Mouse (Mus musculus) layer of hippocampus, postnatal 25 days (tissue): ENCODE data around the gene Lemd1. TPM values are rescaled to one million over a fixed set of nuclear protein-coding genes. Genes with fewer than 3 reads are reported as not detected.

ENCODE experiments used
- DNase-seq, 2 experiments: peaks; one replicate each; pipeline ENCODE4 v3.0.0; 2022; ENCODE audit warnings: mixed read lengths in 2 of 2, low spot score in 1 of 2; ENCODE audit errors: extremely low spot score in 1 of 2
- total RNA-seq, 2 experiments: library from RNA; stranded (reverse); gene quantifications; 2 replicates each; pipeline ENCODE4 v1.2.3; 2021

The Lemd1 gene
- total RNA-seq, 2 experiments from 2014 or later: 1.1 to 1.7 TPM

DNA sequence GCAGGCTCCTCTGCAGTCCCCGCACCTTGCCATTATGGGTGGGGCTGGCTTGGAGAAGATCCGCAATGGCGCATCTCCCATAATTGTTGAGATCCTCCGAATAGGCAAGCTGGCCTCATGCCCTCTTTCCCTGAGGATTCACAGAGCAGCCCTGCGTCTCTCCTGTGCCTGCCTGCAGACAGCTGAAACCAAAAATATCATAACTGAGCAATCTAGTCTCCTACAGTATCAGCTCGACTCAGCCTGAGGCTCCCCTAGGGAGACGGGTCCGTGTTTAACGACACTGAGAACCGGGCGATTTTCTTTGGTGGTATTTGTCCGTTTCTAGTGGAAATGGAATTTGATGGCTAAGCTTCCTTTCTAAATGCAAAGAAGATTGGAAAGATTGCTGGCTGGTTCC is 8.7 kb downstream of the Lemd1 start:
- DNase-seq: no peak

- DNase-seq: no peak
Observed at GRCm38 (mm10) chr1:132200562-132201510, 9.6 kb downstream of the Lemd1 start.

- DNase-seq: no peak
Observed at GRCm38 (mm10) chr1:132201511-132201860, 10.3 kb downstream of the Lemd1 start.

DNA sequence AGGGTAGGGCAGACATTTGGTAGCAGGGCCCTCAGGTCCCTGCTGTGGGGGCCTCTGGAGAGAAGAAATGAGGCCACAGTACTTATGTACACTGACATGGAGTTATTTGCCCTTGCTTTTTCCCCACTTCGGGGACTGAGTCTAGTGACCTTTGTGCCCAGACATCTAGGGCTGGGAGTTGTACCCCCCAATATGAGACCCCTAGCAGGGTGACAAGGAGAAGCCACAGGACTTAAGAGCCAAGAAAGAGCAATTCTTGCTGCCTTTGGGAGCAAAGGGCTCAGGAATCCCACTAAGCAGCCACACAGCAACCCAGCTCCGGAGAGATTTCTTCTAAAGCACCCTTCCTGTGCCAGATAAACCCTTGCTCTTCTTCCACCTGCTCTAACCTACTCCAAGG is 10.7 kb downstream of the Lemd1 start:
- DNase-seq: no peak

GRCm38 (mm10) chr1:132202771-132203170 is 11.5 kb downstream of the Lemd1 start:
- no peak for DNase-seq

DNA sequence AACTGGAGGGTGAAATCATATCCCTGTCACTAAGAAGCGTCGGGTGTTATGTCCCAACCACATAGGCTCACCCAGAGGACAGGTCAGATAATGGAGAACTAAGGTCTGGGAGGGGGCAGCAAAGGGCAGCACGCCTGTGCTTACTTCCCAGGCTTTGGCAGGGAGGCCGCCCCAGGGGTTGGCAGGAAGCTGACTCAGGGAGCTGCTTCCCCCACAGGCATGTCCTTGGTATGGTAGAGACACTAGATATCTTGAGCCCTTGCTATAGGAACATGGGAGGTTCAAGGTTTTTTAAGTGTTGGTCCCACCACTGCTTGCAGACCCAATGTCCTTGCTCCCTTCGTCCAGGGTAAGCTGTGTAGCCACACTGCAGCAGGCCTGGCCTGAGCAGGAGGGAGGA is 14.7 kb downstream of the Lemd1 start:
- no peak for DNase-seq

- DNase-seq: no peak
Observed at GRCm38 (mm10) chr1:132206828-132207227, 15.6 kb downstream of the Lemd1 start.

GRCm38 (mm10) chr1:132208154-132208553 is 16.9 kb downstream of the Lemd1 start:
- no peak for DNase-seq

DNA sequence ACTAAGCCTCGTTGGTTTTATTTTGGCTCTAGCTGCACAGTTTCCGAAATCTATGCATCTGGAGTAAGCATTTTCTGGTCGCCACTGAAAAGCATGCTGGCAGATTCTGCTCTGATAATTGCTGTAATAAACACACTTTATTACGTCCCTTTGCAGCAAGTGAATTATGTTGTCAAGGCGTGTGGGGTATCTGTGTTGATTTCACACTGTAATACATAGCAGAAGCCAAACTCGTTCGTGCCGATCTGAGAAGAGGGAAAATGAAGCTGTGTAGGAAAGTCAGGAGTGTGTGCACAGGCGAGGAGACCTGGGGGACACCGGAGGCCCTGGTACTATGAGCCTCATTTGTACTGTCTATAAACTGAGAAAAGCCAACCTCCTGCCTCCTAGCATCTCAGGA is 18.2 kb downstream of the Lemd1 start:
- no peak for DNase-seq

GRCm38 (mm10) chr1:132210922-132211321 is 19.7 kb downstream of the Lemd1 start:
- DNase-seq: no peak

- no peak for DNase-seq
Observed at GRCm38 (mm10) chr1:132211672-132212071, 20.4 kb downstream of the Lemd1 start.

- DNase-seq: peak; percentile 78 to 82
Observed at GRCm38 (mm10) chr1:132212218-132212617, 21.0 kb downstream of the Lemd1 start.

GRCm38 (mm10) chr1:132213076-132213475 is 21.8 kb downstream of the Lemd1 start:
- DNase-seq: no peak

DNA sequence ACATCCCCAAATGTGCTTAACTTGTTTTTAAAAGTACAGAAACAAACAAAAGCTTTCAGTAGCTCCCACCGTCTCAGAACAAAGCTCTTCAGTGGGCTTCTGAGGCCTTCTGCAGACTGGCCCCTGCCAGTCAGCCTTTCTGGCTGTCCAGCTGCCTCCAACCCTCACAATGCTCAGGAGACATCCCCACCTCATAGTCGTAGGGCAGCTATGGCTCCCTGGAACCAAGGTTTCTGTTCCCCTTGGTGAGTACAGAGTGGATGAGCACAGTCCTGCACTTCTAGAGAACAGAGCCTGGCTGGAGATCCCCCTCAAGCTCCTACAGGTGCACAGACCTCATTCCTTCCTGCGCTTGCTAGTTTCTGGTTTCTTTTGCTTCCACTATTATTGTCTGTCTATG is 25.0 kb downstream of the Lemd1 start:
- no peak for DNase-seq

DNA sequence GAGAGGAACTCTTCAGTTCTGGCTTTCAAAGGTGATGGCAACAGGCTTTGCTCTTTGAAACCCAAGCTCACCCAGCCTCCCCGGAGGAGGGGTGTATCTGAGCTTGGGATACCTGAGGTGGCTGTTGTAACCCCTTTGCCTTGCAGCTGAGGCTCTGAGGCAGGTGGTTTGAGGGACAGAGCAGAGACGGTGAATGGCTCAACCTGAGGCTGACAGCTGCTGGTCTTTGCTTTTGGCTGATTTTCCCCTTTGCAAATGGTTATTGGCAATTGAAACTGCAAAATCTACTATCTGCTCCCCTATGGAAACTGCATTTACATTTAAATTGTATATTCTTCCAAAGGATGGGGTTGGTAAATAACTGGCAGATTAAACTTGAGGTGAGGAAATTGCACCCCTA is 30.4 kb downstream of the Lemd1 start:
- DNase-seq: no peak

DNA sequence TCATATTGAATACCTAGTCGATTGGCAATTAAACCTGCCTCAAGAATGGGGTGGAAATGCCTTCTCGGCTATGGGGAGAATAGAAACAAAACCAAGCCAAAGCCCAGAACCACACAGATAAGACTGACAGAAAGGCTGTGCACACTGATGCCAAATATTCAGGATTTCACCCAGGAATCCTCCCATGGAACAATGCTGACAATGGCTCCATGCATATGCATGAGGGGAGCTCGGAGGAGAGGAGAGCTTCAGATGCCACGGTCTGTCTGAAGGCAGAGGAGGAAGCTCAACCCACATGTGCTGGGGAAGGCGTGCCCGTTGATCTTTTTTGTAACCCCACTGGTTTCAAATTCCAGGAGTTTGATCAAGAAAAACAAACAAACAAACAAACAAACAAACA is 30.9 kb downstream of the Lemd1 start:
- DNase-seq: no peak

- DNase-seq: no peak
Observed at GRCm38 (mm10) chr1:132226297-132227080, 35.3 kb downstream of the Lemd1 start.

DNA sequence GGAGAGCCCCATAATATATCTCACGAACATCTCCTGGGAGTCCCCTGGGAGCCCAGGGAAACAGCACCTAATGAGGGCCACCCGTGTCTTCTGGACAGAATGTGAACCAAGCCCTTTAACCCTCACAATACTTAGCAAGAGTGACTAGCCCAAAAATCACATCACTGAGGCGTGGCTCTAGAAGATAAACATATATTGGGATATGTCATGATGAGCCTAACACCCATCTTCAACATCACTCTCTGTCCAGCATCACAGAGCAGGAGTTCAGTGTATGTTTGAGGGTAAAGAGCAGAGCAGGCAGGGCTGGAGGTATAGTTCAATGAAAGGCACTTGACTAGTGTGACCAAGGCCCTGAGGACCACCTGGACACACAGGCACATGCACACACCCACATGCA is 38.4 kb downstream of the Lemd1 start, which contains the start of gene Gm10188:
TSS of gene Gm10188 (minus strand) at position 101 of the 400 bp plus-strand sequence.
- no peak for DNase-seq

GRCm38 (mm10) chr1:132231470-132232274 is 40.4 kb downstream of the Lemd1 start:
- DNase-seq: no peak

DNA sequence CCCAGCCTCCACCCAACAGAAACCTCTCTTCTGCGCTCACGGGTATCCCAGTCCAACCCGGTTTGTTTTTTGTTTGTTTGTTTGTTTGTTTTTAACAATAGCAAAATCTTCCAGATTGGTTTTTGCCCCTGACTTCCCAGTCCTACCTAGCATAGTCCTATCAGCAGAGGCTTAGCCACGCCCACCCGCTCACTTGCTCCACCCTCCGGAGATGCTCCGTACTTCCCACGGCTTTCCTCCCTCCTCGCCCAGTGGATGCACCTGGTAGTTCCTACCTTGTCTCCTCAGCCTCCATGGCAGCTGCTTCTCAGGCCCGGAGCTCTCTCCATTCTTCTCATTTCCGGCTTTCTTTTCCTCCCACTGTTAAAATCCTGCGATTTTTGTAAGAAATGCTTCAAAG is 42.3 kb downstream of the Lemd1 start:
- DNase-seq: no peak
